Mouse (Mus musculus) liver, embryonic 14.5 days (tissue): ENCODE results near the gene Cnr2. TPM values are rescaled to one million over a fixed set of nuclear protein-coding genes. Genes with fewer than 3 reads are reported as not detected.

Experiments used
- ATAC-seq: fragments of 200-750 bp; cut with Nextera tagmentation; 2 replicates; pipeline ENCODE4 v1.8.0; 2017; ENCODE audit warnings: moderate number of reproducible peaks, mild to moderate bottlenecking, moderate library complexity; ENCODE audit not compliant: insufficient read depth
- DNase-seq, 3 experiments: peaks; one replicate each; pipeline ENCODE4 v3.0.0-alpha.2; 2012 to 2013; ENCODE audit warnings: low read depth in 3 of 3, low spot score in 3 of 3
- H3K27ac ChIP-seq: fragments of 300-500 bp; sonication (generic); 2 replicates; pipeline ENCODE4 v1.5.1; 2014; ENCODE audit warnings: moderate library complexity, mild to moderate bottlenecking, control low read depth, inconsistent platforms
- H3K27me3 ChIP-seq: fragments of 300-500 bp; sonication (generic); 2 replicates; pipeline ENCODE4 v1.6.1; 2014; ENCODE audit warnings: mild to moderate bottlenecking, low read length, moderate library complexity; ENCODE audit not compliant: control insufficient read depth, insufficient read depth
- H3K36me3 ChIP-seq: fragments of 300-500 bp; sonication (generic); replicated peaks from 2 replicates; pipeline ENCODE4 v1.6.1; 2014; ENCODE audit warnings: low read depth; ENCODE audit not compliant: control insufficient read depth, insufficient read depth
- H3K4me1 ChIP-seq, 2 experiments: fragments of 200-500 bp in 1 of 2; fragments of 300-500 bp in 1 of 2; sonication (generic) in 1 of 2; replicated peaks; 2 replicates each; pipeline ENCODE4 v1.6.1; 2012 to 2014; ENCODE audit warnings: antibody characterized with exemption in 1 of 2, inconsistent platforms in 1 of 2, low read length in 1 of 2; ENCODE audit not compliant: control insufficient read depth in 2 of 2, insufficient read depth in 2 of 2
- H3K4me2 ChIP-seq: fragments of 300-500 bp; sonication (generic); 2 replicates; pipeline ENCODE4 v1.6.1; 2014; ENCODE audit warnings: low read depth, mild to moderate bottlenecking, control low read depth, moderate library complexity
- H3K4me3 ChIP-seq, 2 experiments: fragments of 200-500 bp in 1 of 2; fragments of 300-500 bp in 1 of 2; sonication (generic) in 1 of 2; 2 replicates each; pipeline ENCODE4 v1.5.1; 2012 to 2014; ENCODE audit warnings: low read depth in 2 of 2, low read length in 2 of 2, mild to moderate bottlenecking in 2 of 2, control low read depth in 1 of 2, inconsistent platforms in 1 of 2, moderate library complexity in 1 of 2; ENCODE audit not compliant: insufficient read depth in 1 of 2
- H3K9ac ChIP-seq: fragments of 300-500 bp; sonication (generic); replicated peaks from 2 replicates; pipeline ENCODE4 v1.6.1; 2014; ENCODE audit warnings: mild to moderate bottlenecking, control low read depth, moderate library complexity
- H3K9me3 ChIP-seq: fragments of 300-500 bp; sonication (generic); 2 replicates; pipeline ENCODE4 v1.6.1; 2016; ENCODE audit warnings: low read length, mixed read lengths; ENCODE audit not compliant: control insufficient read depth
- CTCF ChIP-seq: IDR thresholded peaks from 2 replicates; pipeline ENCODE4 v1.5.1; 2016; ENCODE audit warnings: antibody characterized with exemption, low read depth, control low read depth
- EP300 ChIP-seq: IDR thresholded peaks from 2 replicates; pipeline ENCODE4 v1.6.1; 2016; ENCODE audit warnings: antibody characterized with exemption, low read depth
- WGBS: fragments of 180-500 bp; shearing (Covaris S2); extraction: QIAGEN DNeasy Blood & Tissue Kit; methylation state at CpG from one replicate; pipeline ENCODE4 v1.1.7; 2014; ENCODE audit not compliant: insufficient replicate concordance; 5-methylcytosine and 5-hydroxymethylcytosine counted together
- polyA plus RNA-seq, 2 experiments: library from polyadenylated mRNA; depleted of rRNA in 1 of 2; stranded (reverse) in 1 of 2; unstranded in 1 of 2; fragments of >200 nt; fragmentation: Nextera tagmentation in 1 of 2; extraction: Ambion mirVana in 1 of 2; gene quantifications; 2 replicates each; pipeline versions ENCODE4 v1.2.1 to v1.2.3; 2012 to 2014

Gene Cnr2
- polyA plus RNA-seq, 2 experiments = 2.1 to 2.5 TPM

- H3K27ac ChIP-seq = peak overlapping the region; percentile 78
- peak overlapping the region; percentile 99 for H3K4me2 ChIP-seq
- WGBS = 7% methylated on average over 15 of the region's 15 CpGs
- H3K9me3 ChIP-seq = no peaks in the 10 kb centered on the region
- peak overlapping the region; percentile 80 to 90 for H3K4me3 ChIP-seq
- peaks cover 4 to 10% of the 10 kb centered on the region in 2 experiments for H3K4me1 ChIP-seq
- ATAC-seq (peak; percentile 16; the same call in 1 of the 2 replicates), DNase-seq (no peak)
- peak overlapping the region; percentile 86 for H3K9ac ChIP-seq
- TF ChIP-seq EP300 = no peak
- TF ChIP-seq CTCF = no peak
- H3K36me3 ChIP-seq = peaks cover 5% of the 10 kb centered on the region; the same call in 1 of the 2 replicates
- H3K27me3 ChIP-seq = no peaks in the 10 kb centered on the region
Measured at GRCm38 (mm10) chr4:135962946-135963345, 67.8 kb downstream of the Cnr2 start.

GRCm38 (mm10) chr4:135963457-135964193, 68.4 kb downstream of the Cnr2 start, which contains the start of gene Gale:
Gene Gale, plus strand, starts transcription at chr4:135963727.
- Histone ChIP-seq H3K4me3 (peak within 1 kb of the TSS; percentile 80 to 90), H3K27ac (peak within 1 kb of the TSS; percentile 78), H3K36me3 (peaks cover 5% of the 10 kb centered on the region; the same call in 1 of the 2 replicates), H3K4me2 (peak within 1 kb of the TSS; percentile 99), H3K9me3 (no peaks in the 10 kb centered on the region), H3K9ac (peak within 1 kb of the TSS; percentile 88), H3K27me3 (no peaks in the 10 kb centered on the region), H3K4me1 (peaks cover 4 to 10% of the 10 kb centered on the region in 2 experiments)
- DNase-seq (peak; percentile 96 to 97 (median 97)), ATAC-seq (peak; percentile 93)
- under 1% methylated on average over 49 of the region's 56 CpGs for WGBS
- TF ChIP-seq CTCF (no peak), EP300 (no peak; the same call in 1 of the 2 replicates)

GRCm38 (mm10) chr4:135964426-135964825, 69.2 kb downstream of the Cnr2 start:
- DNase-seq (no peak), ATAC-seq (peak; percentile 25)
- peak overlapping the region; percentile 72 to 90 for H3K4me3 ChIP-seq
- H3K27ac ChIP-seq = peak overlapping the region; percentile 46
- H3K9ac ChIP-seq = peak overlapping the region; percentile 88
- peaks cover 10% of the 10 kb centered on the region; the same call in 1 of the 2 replicates for H3K36me3 ChIP-seq
- 6% methylated on average over 12 of the region's 12 CpGs for WGBS
- H3K27me3 ChIP-seq = no peaks in the 10 kb centered on the region
- peaks cover 4 to 10% of the 10 kb centered on the region in 2 experiments for H3K4me1 ChIP-seq
- H3K9me3 ChIP-seq = no peaks in the 10 kb centered on the region
- H3K4me2 ChIP-seq = peak overlapping the region; percentile 99
- TF ChIP-seq EP300 (no peak), CTCF (peak; percentile 26; the same call in 1 of the 2 replicates)

- no peak for DNase-seq
- no peak overlapping the region for H3K4me3 ChIP-seq
- no peak for TF ChIP-seq EP300
- TF ChIP-seq CTCF = 0 out of 2 replicates have a peak, but pooled peaks have one; percentile 10
- no peak overlapping the region for H3K9ac ChIP-seq
- ATAC-seq = no peak
- H3K4me1 ChIP-seq = peaks cover 4 to 10% of the 10 kb centered on the region in 2 experiments
- no peaks in the 10 kb centered on the region for H3K27me3 ChIP-seq
- H3K4me2 ChIP-seq = no peak overlapping the region
- peaks cover 14% of the 10 kb centered on the region; the same call in 1 of the 2 replicates for H3K36me3 ChIP-seq
- H3K27ac ChIP-seq = no peak overlapping the region
- WGBS = 73% methylated on average over 9 of the region's 9 CpGs
- no peaks in the 10 kb centered on the region for H3K9me3 ChIP-seq
Measured at GRCm38 (mm10) chr4:135965113-135965512, 69.9 kb downstream of the Cnr2 start.

GRCm38 (mm10) chr4:135966283-135966682, 71.1 kb downstream of the Cnr2 start:
- ATAC-seq = no peak
- Histone ChIP-seq H3K9me3 (no peaks in the 10 kb centered on the region), H3K36me3 (peaks cover 14% of the 10 kb centered on the region; the same call in 1 of the 2 replicates), H3K27me3 (no peaks in the 10 kb centered on the region), H3K9ac (no peak overlapping the region), H3K4me1 (peaks cover 5 to 11% of the 10 kb centered on the region in 2 experiments), H3K4me2 (no peak overlapping the region), H3K27ac (no peak overlapping the region), H3K4me3 (no peak overlapping the region)
- 81% methylated on average over 16 of the region's 16 CpGs for WGBS
- TF ChIP-seq CTCF (no peak), EP300 (no peak)
- DNase-seq = no peak
